ENCODE assay signal across 8 mouse cellular contexts in genomic region chr3:27709096-27709905, GRCm38 (mm10). TPM values are rescaled to one million over a fixed set of nuclear protein-coding genes. Genes with fewer than 3 reads are reported as not detected.
A peak's percentile ranks its signal among the peaks of the same experiment; 100 is the strongest.
DNase-seq lines count a peak whose midpoint lies in the region; ATAC-seq and TF ChIP-seq lines count a peak whose summit lies in the region.

No protein-coding gene starts in this region.

- TF ChIP-seq CTCF in E14TG2a.4 (conservative IDR thresholded peaks at IDR 0.05; ENCODE audit: low read length), result no peak

- no peak for ATAC-seq in kidney, embryonic 16.5 days (ENCODE audit: low FRiP score, low TSS enrichment)

- peaks cover 47% of the 10 kb centered on the region for H3K4me1 ChIP-seq in E14TG2a.4 (replicated peaks; ENCODE audit: low read depth, low read length)
- peaks cover 49% of the 10 kb centered on the region for H3K4me1 ChIP-seq in heart, embryonic 10.5 days
- H3K4me1 ChIP-seq in kidney, embryonic 16.5 days (ENCODE audit: insufficient read depth, low read length), result peaks cover 37% of the 10 kb centered on the region

- peak overlapping the region; percentile 99 for H3K27ac ChIP-seq in heart, embryonic 10.5 days
- peak overlapping the region; percentile 99 for H3K27ac ChIP-seq in kidney, embryonic 16.5 days (ENCODE audit: low read length)
- peak overlapping the region; percentile 52 for H3K27ac ChIP-seq in macrophage

- peaks cover 27% of the 10 kb centered on the region for H3K27me3 ChIP-seq in E14TG2a.4 (ENCODE audit: insufficient read depth, low read length)
- H3K27me3 ChIP-seq in heart, embryonic 10.5 days (ENCODE audit: insufficient read depth, poor library complexity, severe bottlenecking), result no peaks in the 10 kb centered on the region
- no peaks in the 10 kb centered on the region for H3K27me3 ChIP-seq in kidney, embryonic 16.5 days (ENCODE audit: insufficient read depth, low read length)

- intact Hi-C loops in left cerebral cortex, postnatal 10 days (cut with DNase I), result no loop called here

- peak; percentile 50 for DNase-seq in adrenal gland, postnatal 14 days
- no peak for DNase-seq in heart, embryonic 10.5 days (ENCODE audit: low spot score)
- DNase-seq in spleen, postnatal 4 days (ENCODE audit: low spot score in 2 of 2), result no peak
- DNase-seq in layer of hippocampus, adult 11-12 months (ENCODE audit: low spot score), result no peak
- no peak for DNase-seq in left cerebral cortex, postnatal 10 days (ENCODE audit: extremely low spot score in 1 of 2, low spot score in 2 of 2)

- peak overlapping the region; percentile 66 for H3K4me2 ChIP-seq in kidney, embryonic 16.5 days (replicated peaks; ENCODE audit: low read depth, low read length)

- H3K9ac ChIP-seq in kidney, embryonic 16.5 days (replicated peaks; ENCODE audit: low read length), result peak overlapping the region; percentile 95

- WGBS in heart, embryonic 10.5 days, result under 1% methylated on average over 22 of the region's 22 CpGs
- WGBS in kidney, embryonic 16.5 days, result 1% methylated on average over 22 of the region's 22 CpGs
- WGBS in macrophage (ENCODE audit: missing documents), result 54% methylated on average over 22 of the region's 22 CpGs

- H3K9me3 ChIP-seq in E14TG2a.4 (ENCODE audit: low read length), result no peaks in the 10 kb centered on the region
- no peaks in the 10 kb centered on the region for H3K9me3 ChIP-seq in heart, embryonic 10.5 days
- H3K9me3 ChIP-seq in kidney, embryonic 16.5 days (ENCODE audit: low read length), result no peaks in the 10 kb centered on the region

- H3K4me3 ChIP-seq in E14TG2a.4 (replicated peaks; ENCODE audit: low read length) (peak overlapping the region; percentile 96), macrophage (ENCODE audit: inconsistent target) (peak overlapping the region; percentile 61)
- H3K4me3 ChIP-seq in heart, embryonic 10.5 days, result peak overlapping the region; percentile 94
- peak overlapping the region; percentile 75 for H3K4me3 ChIP-seq in kidney, embryonic 16.5 days (ENCODE audit: low read length)

- H3K36me3 ChIP-seq in E14TG2a.4 (ENCODE audit: insufficient read depth, low read length), result no peaks in the 10 kb centered on the region
- no peaks in the 10 kb centered on the region for H3K36me3 ChIP-seq in heart, embryonic 10.5 days
- no peaks in the 10 kb centered on the region for H3K36me3 ChIP-seq in kidney, embryonic 16.5 days (ENCODE audit: insufficient read depth, low read length)
- no peaks in the 10 kb centered on the region for H3K36me3 ChIP-seq in macrophage (ENCODE audit: inconsistent target)

- peaks cover 55% of the 10 kb centered on the region for H3K79me2 ChIP-seq in macrophage (ENCODE audit: inconsistent target)

RNA-seq across cellular contexts. Expression of gene Fndc3b, which starts 1.8 kb away (rescaled TPM):
- total RNA-seq in adrenal gland, postnatal 14 days (2021), result 105 and 107 TPM in 2 replicates
- polyA plus RNA-seq in heart, embryonic 10.5 days (2016; fragmentation: Nextera tagmentation; extraction: Ambion mirVana), result 21.9 and 26.0 TPM in 2 replicates
- polyA plus RNA-seq in kidney, embryonic 16.5 days (2015; fragmentation: Nextera tagmentation; extraction: Ambion mirVana), result 29.8 and 30.4 TPM in 2 replicates
- 100 to 1,000 TPM in 3 of 26 experiments, 10 to 100 TPM in 23; 34.6 to 267 (median 55.6) TPM for total RNA-seq in macrophage (2018; cell fraction: chromatin; rRNA removed)
- total RNA-seq in macrophage (2018; cell fraction: cytosol; rRNA removed), result 10 to 100 TPM; 24.9 to 76.0 (median 41.2) TPM
- 100 to 1,000 TPM in 3 of 26 experiments, 10 to 100 TPM in 23; 39.7 to 251 (median 61.5) TPM for total RNA-seq in macrophage (2018; cell fraction: nucleus; rRNA removed)
- 16.7 to 39.2 TPM (median 24.7 TPM) in 3 replicates for polyA plus RNA-seq in macrophage (2018)
- 10 to 100 TPM; 22.9 to 25.7 TPM for total RNA-seq in left cerebral cortex, postnatal 10 days (2021)
